Mouse (Mus musculus) adrenal gland, postnatal 10 days (tissue): ENCODE data around the gene Itpk1. TPM values are rescaled to one million over a fixed set of nuclear protein-coding genes. Genes with fewer than 3 reads are reported as not detected.

Source experiments
- DNase-seq: peaks from one replicate; pipeline ENCODE4 v3.0.0; 2021; ENCODE audit warnings: mixed read lengths
- microRNA-seq: library from miRNA; unstranded; fragments of <30 nt; microRNA quantifications from one replicate; pipeline ENCODE4 v1.2.0, GENCODE M21; 2021
- total RNA-seq, 2 experiments: library from RNA; stranded (reverse); gene quantifications; 2 replicates each; pipeline ENCODE4 v1.2.3; 2021

Gene Itpk1
- total RNA-seq, 2 experiments from 2014 or later, result 98.3 to 99.2 TPM

- DNase-seq, result peak; percentile 58
Observed at GRCm38 (mm10) chr12:102551186-102551585, 153.5 kb downstream of the Itpk1 start.

- peak; percentile 89 for DNase-seq
Observed at GRCm38 (mm10) chr12:102550529-102550928, 154.2 kb downstream of the Itpk1 start.

- no peak for DNase-seq
Observed at GRCm38 (mm10) chr12:102545122-102545521, 159.6 kb downstream of the Itpk1 start.

- DNase-seq, result no peak
Observed at GRCm38 (mm10) chr12:102541168-102541567, 163.6 kb downstream of the Itpk1 start.

- DNase-seq, result no peak
Observed at GRCm38 (mm10) chr12:102540278-102540677, 164.5 kb downstream of the Itpk1 start.

- no peak for DNase-seq
Observed at GRCm38 (mm10) chr12:102535796-102536195, 168.9 kb downstream of the Itpk1 start.

- no peak for DNase-seq
Observed at GRCm38 (mm10) chr12:102527989-102528388, 176.7 kb downstream of the Itpk1 start.

GRCm38 (mm10) chr12:102524760-102525159, 180.0 kb downstream of the Itpk1 start:
- peak; percentile 60 for DNase-seq

GRCm38 (mm10) chr12:102524216-102524615, 180.5 kb downstream of the Itpk1 start:
- no peak for DNase-seq

GRCm38 (mm10) chr12:102521777-102522319, 182.9 kb downstream of the Itpk1 start:
- DNase-seq, result peak; percentile 19

- no peak for DNase-seq
Observed at GRCm38 (mm10) chr12:102519929-102520720, 184.6 kb downstream of the Itpk1 start.

Small RNA genes lying within 50 kb of the gene (microRNA-seq; reads per million reads assigned to microRNA genes)
- gene Mir1936, result 1.8 reads per million

Other genes with a start within 250 kb of the Itpk1 start
- gene Golga5, start 235.8 kb downstream of the Itpk1 start, total RNA-seq, result 10 to 100 TPM; 35.4 to 36.2 TPM
- 1,000 to 10,000 TPM; 1,052 to 1,140 TPM for gene Chga, start 150.0 kb downstream of the Itpk1 start, total RNA-seq
- 1 to 10 TPM; 6.4 to 9.2 TPM for gene Moap1, start 38.7 kb upstream of the Itpk1 start, total RNA-seq
- gene Tmem251, start 38.8 kb upstream of the Itpk1 start, total RNA-seq, result 1 to 10 TPM; 4.6 to 5.1 TPM
- gene Gm28051, start 52.8 kb upstream of the Itpk1 start, total RNA-seq, result not detected
- gene Gon7, start 52.9 kb upstream of the Itpk1 start, total RNA-seq, result 10 to 100 TPM; 12.7 to 12.9 TPM
- 10 to 100 TPM; 34.1 to 37.0 TPM for gene Ubr7, start 53.0 kb upstream of the Itpk1 start, total RNA-seq
- gene Gm20604, start 53.7 kb upstream of the Itpk1 start, total RNA-seq, result 1 to 10 TPM; 6.5 to 6.6 TPM
- gene Btbd7, start 173.5 kb upstream of the Itpk1 start, total RNA-seq, result 10 to 100 TPM; 37.9 to 43.9 TPM
- not detected for gene Cox8c, start 194.4 kb upstream of the Itpk1 start, total RNA-seq
- gene Unc79, start 243.9 kb upstream of the Itpk1 start, total RNA-seq, result 1 to 10 TPM; 3.0 to 6.2 TPM